Mouse (Mus musculus) CD4-positive, CD25-positive, alpha-beta regulatory T cell, adult 2 months (primary cell): ENCODE measurements around the gene Tradd.

Source experiments
- DNase-seq: peaks from one replicate; pipeline ENCODE4 v3.0.0-alpha.2; 2012; ENCODE audit warnings: low read depth, low spot score

Tradd gene

DNA sequence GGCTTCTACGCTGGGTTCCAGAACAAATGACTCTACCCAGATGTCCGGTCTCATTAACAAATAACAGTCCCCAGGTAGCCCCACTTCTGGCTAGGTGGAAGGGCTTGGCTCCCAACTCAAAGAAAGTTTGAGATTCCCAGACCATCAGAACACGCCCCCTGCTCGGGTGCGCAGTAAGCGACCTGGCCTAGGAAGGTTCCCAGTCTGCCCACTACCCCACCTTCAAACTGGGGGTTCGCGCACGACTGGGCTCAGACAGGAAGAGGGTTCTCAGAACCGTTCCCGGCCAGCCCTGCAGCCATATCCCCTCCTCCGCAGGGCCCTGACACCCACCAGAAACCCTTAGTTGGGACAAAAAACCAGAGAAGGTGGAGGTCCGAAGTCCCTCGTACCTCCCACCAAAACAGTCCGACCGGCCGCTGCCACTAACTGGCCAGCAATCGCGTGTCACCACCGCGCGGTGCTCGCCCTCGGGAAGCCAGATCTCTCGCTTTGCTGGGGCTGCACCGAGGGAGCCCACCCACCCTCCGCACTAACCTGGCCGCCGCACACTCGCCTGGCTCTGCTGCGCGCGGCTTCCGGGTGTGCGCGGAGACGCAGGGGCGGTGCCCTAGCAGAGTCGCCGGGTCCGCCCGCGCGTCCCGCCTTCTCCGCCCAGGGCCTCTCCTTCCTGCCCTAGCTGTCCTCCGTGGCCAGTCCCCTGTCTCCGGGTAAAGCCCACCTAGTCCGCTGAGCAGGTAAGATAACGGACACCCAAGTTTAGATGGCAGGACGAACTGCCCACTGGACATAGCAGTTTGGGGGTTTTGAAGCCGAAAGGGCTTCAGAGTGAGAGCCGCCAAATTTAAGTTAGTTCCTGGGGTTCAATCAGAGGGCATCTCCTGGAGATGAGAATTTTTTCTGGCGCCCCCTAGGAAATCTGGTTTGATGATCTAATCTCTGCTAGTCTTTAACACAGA is at the start of gene Tradd, which contains the start of gene Fbxl8:
Gene Tradd, minus strand, starts transcription at position 586 of the 959 bp plus-strand sequence.
Gene Fbxl8, plus strand, starts transcription at position 625 of the 959 bp plus-strand sequence.
- DNase-seq = peak; percentile 85

DNA sequence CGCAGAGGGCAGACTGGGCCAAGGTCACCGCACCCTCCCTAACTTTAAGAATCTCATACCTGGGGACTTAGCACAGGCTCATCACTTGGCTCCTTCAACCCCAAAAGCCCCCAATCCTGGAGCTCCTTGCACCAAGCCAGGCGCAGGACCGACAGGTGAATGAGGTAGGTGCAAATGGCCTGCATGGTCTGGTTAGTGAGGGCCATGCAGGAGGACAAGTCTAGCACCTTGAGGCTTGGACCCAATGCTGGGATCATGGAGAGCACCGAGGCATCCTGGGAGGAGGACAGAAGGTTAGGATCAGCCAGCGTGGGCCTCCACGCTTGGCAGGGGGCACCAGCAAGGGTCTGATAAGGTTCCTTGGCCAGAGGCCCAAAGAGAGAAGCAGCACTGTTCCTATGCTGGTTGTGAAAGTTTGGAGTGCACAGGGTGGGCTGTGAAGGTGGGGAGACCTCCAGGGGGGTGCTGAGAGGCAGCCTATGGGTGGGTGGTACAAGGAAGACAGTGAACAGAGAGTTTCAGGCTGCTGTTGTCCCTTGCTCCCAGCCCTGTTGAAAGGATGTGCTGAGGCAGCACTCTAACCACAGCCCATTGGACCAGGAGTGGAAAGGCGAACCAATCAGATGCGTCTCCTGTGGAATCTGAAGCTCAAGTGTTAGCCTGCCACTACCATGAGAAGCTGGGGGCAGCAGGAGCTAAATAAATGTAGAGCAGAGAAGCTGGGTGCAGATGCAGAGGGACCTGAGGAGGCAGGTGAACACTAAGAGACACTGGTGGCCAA is 49.4 kb upstream of the Tradd start:
- DNase-seq = no peak

DNA sequence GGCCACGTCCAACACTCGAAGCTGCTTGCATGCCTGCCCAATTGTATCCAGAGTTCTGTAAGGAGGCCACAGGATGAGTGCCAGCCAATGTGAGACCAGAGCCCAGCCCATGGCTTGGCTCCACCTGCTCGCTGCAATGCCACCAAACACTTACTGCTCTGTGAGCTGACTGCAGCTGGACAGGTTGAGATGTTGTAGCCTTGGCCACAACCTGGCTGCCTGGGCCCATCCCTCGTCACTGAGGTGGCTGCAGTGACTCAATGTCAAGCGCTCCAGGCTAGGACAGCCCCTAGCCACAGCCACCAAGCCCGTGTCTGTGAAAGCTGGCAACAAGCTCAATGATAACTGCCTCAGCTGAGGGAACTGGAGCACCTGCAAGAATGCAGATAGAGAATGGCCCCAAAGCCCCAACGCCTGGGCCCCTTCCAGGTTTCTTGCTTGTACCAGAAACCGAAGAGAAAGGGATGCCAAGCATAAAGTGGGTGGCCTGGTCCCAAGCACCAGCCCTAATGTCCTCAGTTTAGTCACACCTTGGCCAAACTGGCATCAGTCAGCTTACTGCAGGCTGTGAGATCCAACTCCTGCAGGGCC is 48.6 kb upstream of the Tradd start:
- DNase-seq = no peak

DNA sequence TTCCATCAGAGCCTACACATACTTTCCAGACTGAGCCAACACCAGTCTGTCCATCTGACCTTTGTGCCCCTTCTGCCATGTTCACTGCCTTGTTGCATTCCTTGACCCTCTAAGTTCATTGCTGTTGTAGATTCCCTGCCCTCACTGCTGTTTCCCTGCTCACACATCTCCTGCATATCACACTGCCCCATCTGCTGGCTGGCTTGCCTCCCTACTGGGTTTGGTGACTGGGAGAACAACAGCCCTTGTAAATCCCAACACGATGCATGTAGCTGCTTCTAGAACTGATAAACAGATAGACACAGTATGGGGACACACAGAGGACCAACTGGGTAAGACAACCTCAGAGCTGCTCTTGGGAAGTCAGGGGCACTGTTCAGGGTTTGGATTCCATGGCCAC is 47.3 kb upstream of the Tradd start:
- no peak for DNase-seq

DNA sequence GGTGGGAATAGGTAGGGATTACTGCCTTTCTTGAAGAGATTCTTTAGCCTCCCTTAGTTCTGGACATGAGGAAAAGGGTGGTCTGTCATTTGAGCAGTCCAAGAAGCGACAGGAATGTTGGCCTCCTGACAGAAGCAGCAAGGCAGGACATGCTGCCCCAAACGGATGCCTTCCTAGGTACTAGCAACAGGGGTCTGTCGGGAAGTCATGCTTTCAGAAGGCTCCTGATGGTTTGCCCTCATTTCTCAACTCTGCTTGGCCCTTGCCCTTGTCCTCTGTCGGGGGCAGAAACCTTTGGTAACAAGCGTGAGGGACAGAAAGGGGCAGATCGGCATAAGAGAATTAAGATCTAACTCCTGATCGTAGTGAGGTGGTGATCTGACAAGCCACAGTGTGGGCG is 45.7 kb upstream of the Tradd start:
- DNase-seq = no peak

DNA sequence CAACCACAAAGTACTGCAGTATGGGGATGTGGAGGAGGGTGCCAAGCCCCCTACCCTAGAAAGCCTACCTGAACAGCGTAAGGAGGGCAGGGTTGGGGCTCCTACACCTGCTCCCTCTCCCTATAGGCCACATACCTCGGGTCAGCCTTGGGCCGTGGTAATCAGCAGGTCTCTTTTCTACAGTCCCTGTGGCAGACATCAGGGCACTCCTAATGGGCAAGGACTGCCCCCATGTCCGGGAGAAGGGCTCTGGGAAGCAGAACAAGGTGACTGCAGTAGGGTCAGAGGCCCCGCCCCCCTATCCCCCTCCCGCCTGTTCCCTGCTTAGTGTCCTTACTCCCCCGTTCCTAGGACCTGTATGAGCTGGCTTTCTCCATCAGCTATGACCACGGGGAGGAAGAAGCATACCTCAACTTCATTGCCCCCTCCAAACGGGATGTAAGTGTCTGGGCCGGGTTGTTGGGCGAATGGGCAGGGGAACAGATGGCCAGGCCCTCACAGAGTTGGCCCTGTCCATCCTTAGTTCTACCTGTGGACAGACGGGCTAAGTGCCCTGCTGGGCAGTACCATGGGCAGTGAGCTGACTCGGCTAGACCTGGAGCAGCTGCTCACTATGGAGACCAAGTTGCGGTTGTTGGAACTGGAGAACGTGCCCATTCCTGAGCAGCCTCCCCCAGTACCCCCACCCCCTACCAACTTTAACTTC is 44.9 kb upstream of the Tradd start:
- no peak for DNase-seq

DNA sequence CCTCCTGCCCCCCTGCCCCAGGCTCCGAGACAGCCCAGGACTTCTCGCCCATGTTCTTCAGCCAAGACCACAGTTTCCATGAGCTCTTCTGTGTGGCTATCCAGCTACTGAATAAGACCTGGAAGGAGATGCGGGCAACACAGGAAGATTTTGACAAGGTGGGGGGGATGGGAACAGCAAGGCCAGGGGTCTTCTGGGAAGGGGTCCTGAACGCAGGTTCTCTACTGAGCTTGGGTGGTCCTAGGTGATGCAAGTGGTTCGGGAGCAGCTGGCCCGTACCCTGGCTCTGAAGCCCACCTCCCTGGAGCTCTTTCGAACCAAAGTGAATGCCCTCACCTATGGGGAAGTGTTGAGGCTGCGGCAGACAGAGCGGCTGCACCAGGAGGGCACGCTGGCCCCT is 44.0 kb upstream of the Tradd start:
- no peak for DNase-seq

DNA sequence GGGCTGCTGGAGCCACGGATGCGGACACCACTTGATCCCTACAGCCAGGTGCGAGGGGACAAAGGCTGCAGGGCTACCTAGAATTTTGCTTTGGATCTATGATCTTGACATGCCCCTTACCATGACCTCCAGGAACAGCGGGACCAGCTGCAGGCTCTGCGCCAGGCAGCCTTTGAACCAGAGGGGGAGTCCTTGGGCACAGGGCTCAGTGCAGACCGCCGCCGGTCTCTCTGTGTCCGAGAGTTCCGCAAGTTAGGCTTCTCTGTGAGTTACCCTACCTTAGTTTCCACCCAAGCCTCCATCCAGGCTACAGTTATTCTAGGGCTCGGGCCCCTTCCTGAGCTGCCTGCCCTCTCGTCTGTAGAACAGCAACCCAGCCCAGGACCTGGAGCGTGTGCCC is 43.3 kb upstream of the Tradd start:
- no peak for DNase-seq

DNA sequence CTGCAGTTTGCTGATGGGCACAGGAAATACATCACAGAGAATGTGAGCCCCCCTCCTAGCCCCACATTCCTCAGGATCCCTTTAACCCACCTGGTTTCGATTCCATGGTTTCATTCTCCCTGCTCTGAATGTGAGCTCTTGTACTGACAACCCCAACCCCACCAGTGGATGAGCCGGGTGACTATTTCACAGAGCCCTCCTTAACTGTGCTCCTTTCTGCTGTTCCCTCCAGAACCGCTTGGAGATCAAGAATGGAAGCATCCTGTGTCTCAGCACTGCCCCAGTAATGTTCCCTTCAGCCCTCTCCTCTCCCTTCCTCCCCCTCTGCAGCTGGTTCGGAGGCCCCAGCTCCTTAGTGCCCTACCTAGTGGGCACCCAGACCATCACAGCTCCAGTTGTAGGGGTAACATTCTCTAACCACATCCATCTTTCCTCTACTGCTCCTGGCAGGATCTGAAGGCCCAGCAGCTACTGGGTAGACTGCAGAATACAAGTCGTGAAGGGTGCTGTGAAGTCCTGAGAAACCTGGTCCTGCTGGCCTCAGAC is 41.8 kb upstream of the Tradd start:
- no peak for DNase-seq

DNA sequence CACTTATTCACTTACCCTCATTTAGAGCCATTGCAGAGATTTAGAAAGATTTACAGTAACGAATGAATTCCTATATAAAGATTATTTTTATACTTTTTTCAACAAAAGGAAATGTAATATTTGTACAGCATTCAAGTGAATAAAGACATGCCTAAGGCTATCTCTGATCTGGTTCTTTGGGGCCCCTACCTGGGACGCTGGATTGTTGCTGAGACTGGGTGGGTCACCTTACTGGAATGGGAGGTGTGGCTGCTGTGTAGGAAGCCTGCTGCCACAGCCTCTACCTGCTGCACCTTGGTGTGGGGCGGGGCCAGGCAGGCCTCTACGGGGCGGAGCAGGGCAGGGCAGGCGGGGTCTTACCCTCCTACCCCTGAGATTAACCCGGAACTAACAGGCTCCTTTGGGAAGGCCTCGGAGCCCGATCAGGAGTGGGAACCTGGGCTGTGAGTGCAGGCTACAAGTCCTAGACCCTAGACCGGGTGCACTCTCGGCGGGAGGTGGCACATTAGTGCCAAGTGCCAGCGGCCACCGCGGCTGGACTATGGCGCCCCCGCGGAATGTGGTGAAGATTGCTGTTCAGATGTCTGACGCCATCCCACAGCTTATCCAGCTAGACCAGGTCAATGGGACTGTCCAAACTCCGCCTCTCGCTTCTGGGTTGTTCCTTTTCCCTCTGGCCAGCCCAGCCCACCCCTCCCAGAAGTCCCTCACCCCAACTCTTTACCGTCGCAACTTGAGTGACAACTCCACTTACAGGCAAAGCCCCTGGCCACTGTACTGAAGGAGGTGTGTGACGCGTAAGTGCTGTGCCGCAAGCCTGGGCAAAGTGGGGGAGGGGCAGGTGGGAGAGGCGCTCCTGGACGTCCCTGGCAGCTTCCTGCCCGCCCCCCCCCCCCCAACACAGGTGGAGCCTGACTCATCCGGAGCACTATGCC is 41.1 kb upstream of the Tradd start, which contains the start of gene Elmo3:
Gene Elmo3, plus strand, starts transcription at position 391 of the 935 bp plus-strand sequence.
- peak; percentile 68 for DNase-seq

DNA sequence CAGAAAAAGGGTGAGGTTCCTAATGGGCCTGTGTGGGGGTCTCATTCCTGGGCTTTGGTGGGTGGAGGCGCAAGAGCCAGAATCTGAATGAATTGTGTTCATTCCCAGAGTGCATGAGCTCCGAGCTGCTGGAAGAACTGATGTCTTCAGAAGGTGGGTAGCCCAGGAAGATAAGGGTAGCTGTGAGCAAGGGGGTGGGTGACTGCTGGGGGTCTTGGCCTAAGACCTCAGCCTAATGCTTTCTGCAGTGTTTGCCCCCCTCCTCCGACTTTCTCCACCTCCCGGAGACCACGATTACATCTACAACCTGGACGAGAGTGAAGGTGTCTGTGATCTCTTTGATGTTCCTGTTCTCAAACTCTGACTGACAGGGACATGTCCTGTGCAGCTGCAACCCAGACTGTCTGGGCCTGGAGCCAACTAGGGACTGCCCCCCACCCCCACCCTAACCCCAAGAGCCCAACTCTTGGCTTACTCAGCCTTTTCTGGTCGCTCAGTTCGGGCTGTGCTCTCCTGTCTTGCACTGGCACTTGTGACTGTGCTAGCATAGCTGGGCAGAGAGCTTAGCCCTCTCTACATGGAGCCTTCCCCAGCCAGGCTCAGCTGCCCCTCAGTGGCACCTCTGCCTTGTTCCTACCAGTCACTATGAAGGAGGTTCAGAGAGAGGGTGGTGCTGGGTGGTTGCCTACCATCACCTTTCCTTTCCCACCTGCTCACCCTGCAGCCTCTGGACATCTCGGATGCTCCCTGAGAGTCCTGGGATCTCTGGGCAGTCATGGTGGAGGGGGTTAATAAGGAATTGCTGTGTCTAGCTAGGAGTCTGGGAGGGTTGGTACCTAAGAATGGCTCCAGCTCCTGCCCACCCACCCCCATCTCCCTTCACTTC is 40.2 kb upstream of the Tradd start:
- DNase-seq = peak; percentile 55

DNA sequence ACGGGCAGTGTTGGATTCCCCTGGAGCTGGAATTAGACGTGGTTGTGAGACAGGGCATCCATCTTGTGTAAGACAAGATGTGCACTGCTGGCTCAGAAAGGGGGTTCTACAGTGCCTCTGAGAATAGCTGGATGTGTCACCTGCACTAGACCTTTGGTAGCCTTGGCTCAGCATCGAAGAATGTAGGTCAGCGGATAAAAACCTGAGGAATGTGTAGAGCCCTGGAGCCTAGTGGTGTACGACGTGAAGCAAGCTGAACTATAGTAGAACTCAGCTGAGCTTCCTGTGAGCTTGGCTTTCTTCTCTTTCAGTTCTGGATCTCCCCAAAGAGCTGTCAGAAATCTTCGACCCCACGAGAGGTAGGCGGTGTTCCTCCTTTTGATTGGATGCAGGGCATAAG is 39.5 kb upstream of the Tradd start:
- DNase-seq = no peak

DNA sequence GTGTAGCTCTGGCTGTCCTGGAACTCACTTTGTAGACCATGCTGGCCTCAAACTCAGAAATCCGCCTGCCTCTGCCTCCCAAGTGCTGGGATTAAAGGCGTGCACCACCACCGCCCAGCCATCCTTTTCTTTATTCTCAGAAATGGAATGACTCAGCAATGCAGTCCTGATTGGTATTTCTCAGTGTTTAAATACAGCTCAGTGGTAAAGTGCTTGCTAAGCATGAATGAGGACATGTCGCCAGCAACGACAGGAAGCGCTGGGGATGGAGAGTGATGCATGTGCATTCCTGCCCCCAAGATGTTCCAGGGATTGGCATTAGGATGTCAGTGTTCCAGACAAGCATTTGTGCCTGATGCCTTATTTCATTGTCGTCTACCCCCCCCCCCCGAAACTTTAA is 39.0 kb upstream of the Tradd start:
- no peak for DNase-seq

DNA sequence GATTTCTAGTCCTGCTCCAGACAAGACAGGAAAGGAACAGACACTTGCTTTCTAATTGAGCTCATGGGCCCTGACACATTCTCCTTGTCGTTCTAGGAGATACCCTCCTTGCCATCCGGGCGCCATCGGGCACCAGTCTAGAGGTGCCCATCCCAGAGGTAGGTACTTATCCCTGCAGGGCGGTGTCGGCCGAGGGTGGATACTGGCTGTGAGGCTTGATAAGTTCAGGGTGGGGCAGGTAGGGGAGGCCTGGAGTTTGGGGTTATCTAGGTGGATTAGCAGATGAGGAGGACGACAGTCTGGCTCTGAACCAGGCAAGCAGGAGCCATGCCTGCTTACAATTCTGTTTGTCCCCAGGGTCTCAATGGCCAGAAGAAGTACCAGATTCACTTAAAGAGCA is 35.6 kb upstream of the Tradd start:
- no peak for DNase-seq

DNA sequence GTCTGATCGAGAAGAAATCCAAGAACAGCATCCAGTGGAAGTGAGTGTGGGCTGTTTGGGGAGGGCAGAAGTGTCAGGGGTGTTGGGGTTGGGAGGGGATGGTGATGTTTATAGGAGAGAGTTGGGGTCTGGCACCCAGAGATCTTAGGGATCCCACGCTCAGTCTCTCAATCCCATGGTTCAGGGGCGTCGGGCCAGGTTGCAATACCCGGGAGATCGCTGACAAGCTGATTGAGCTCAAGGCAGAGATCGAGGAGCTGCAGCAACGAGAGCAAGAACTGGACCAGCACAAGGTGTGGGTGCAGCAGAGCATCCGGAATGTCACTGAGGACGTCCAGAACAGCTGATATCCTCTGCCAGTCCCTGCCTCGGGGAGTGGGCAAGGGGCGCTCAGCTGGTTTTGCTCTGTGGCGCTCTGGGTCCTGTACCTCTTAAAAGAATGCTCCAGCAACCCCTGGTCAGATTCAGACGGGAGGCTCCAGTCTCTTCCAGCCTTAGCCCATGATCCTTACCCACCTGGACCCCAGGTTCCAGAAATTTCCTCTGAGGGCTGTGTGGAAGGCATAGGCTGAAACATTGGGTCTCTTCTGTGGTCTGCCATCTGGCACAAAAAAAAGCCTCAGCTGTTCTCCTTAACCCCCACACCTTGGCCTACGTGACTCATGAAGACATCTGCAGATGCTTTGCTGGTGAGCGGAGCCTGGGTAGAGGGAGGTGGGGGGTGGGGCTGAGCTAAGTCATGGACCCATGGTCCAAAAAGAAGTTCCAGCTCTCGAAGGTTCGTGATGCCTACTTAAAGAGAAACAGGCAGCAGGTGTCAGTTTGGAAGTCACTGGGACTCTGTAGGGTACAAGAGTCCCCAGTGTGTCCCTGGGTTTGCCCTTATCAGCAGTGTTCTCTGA is 34.2 kb upstream of the Tradd start:
- no peak for DNase-seq

DNA sequence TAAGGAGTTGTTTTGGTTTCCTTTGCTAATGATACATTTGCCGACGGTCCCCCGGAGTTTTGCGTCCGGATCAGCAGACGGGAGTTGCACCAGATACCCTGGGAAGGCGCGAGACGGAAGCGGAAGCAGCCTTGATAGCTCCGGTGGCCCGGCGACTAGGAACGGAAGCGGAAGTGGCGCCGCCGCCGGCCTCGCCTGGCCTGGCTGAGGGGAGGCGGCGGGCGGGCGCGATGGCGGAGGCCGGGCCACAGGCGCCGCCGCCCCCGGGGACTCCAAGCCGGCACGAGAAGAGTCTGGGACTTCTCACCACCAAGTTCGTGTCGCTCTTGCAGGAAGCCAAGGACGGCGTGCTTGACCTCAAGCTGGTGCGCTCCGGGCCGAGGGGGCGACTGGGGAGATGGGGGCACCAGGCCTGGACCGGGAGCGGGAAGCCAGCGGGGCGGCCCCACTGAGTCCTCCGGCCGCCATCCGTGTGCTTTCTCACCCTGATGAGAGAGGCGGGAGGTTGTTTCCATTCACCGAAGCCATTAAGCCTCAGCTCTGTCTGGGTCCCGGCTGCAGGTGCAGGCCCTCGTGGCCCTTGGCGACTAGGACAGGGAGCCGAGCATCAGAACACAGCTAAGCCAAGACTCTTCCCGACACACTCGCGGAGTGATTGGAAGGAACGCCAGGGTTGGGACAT is 33.2 kb upstream of the Tradd start, which contains the start of gene E2f4:
Gene E2f4, plus strand, starts transcription at position 153 of the 682 bp plus-strand sequence.
- peak; percentile 92 for DNase-seq

DNA sequence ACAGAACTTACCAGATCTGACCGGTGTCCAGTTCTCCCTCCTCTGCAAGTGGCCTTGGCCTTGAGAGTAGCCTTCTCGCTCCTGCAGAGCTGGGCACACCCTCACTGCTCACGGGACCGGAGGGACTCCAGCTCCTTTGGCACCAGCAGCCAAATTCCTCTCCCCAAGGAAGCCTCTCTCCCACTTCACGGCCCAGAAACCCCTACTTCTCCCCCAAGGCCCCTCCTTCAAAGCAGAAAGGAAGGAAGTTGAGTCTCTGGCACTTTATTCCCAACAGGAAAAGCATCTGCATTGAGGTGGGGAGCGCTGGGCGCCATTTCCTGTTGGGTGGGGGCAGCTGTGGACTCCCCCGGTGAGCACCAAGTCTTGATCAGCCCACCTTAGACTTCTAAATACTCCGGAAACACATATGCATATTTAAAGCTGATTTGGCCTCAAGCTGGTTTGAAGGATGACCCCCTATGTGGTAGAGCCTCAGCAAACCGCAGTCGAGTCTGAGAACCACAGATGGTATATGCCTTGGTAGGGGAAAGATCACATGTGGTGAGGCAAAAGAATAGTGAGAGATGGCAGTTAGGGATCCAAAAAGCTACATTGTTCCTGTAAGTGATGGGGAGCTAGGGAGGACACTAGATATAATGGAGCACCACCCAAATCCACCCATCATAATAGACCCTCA is 31.6 kb upstream of the Tradd start, which contains the start of gene Exoc3l:
Gene Exoc3l, minus strand, starts transcription at position 207 of the 679 bp plus-strand sequence.
- DNase-seq = no peak
